Mouse (Mus musculus): Measurements from ENCODE around the gene Gm8127.
"Not testable (repeated sequence)": the region's sequence is repeated elsewhere in the genome, so short reads cannot be mapped to it uniquely, and the experiment has no call there.

Gm8127 gene

DNA sequence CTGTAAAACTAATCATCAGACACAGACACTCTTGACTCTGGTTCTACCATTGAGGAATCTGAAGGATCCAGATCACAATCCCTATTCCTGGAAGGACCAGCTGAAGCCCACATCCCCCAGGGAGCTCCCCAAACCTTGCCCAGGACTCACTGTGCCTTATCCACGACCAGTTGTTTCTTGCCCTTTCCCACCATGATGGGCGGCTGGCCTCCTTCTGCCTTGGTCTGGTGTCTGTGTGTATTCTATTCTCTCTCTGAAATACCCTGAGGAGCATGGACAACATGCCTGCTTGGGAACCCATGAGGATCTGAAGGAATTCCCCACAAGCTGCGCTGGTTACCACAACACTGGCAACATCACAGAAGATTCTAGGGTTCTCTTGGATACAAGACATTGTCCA lies at the start of gene Gm8127:
Gene Gm8127, minus strand, starts transcription at position 330 of the 400 bp plus-strand sequence.
- DNase-seq, result not testable (repeated sequence)

DNA sequence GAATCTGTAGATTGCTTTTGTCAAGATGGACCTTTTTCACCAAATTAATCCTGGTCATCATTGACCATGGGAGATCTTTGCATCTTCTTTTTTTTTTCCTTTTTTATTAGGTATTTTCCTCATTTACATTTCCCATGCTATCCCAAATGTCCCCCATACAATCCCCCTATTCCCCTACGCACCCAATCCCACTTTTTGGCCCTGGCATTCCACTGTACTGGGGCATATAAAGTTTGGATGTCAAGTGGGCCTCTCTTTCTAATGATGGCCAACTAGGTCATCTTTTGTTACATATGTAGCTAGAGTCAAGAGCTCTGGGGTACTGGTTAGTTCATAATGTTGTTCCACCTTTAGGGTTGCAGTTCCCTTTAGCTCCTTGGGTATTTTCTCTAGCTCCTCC lies 44.0 kb upstream of the Gm8127 start:
- DNase-seq, result not testable (repeated sequence)

DNA sequence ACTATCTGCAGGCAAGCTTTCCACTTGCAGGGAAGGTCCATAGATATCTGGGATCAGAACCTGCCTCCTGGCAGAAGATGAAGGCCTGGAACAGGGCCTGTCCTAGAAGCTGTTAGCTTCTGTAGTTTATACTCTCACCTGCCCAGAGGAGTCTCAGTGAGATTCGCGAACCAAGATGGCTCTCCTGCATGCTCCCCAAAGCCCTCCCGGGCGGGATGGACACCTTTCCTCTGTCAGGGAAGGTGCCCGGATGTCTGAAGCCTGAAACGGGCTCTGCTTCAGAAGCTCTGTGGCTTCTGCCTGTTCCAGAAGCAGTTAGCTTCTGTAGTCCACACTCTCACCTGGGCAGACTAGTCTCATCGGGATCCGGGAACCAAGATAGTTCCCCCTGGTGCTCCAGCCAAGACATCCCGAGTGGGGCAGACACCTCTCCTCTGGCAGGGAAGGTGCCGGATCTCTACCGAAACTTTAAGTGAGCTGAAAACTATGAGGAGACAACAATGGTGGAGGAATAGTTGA lies 37.8 kb upstream of the Gm8127 start:
- not testable (repeated sequence) for DNase-seq

DNA sequence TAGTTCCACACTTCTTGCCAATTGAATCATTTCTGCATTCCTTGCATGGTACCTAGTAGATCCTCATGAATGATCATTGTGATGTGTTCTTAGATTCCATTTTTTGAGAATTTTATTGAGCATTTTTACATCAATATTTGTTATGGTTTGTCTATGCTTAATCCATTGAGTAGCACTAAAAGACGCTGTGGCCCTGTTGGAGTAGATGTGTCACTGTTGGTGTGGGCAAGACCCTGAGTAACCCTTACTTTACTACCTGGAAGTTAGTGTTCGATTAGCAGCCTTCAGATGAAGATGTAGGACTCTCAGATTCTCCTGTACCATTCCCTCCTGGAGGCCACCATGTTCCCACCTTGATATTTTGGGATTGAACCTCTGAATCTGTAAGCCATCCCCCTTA lies 35.0 kb upstream of the Gm8127 start:
- not testable (repeated sequence) for DNase-seq

DNA sequence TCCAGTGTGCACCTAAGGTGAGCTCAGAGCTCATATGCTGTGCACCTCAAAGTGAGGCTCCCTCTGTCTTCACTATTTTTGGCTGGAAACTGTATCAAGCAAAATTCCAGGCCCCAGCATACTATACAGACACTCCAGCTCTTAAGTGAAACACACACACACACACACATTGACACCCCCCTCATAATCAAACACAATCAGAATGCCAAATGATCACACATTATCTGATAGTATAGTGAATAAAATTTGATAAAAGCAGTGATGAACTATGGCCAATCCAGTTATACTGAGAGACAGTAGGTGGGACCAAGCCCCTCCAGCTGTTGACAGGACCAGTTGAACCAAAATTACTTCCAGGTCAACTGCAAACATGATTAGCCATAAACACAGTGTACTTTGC lies 25.9 kb upstream of the Gm8127 start:
- DNase-seq, result not testable (repeated sequence)

DNA sequence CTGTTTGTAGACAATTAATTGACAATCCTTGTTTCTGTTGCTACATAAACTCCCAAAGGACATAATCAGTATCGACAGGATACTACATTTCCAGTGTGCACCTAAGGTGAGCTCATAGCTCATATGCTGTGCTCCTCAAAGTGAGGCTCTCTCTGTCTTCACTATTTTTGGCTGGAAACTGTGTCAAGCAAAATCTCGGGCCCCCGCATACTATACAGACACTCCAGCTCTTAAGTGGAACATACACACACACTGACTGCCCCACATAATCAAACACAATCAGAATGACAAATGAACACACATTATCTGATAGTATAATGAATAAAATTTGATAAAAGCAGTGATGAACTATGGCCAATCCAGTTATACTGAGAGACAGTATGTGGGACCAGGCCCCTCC lies 15.0 kb downstream of the Gm8127 start:
- DNase-seq, result not testable (repeated sequence)

DNA sequence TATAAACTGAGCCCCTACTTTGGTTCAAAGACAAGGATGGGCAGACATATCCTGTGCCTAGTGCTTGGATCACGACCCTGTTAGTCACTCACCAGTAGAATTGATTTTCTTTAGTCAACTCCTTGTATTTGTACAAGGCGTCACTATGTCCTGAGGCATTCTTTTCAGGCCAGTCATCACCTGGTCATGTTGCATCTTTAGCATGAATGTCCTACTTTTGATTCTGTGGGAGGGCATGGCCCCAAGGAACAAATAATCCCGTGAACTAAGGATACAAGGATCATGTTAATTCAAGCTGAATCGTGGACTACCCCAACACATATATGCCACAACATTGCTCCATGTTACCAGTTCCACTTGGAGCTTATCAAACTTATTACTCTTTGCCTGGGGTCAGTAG lies 15.5 kb downstream of the Gm8127 start:
- not testable (repeated sequence) for DNase-seq

DNA sequence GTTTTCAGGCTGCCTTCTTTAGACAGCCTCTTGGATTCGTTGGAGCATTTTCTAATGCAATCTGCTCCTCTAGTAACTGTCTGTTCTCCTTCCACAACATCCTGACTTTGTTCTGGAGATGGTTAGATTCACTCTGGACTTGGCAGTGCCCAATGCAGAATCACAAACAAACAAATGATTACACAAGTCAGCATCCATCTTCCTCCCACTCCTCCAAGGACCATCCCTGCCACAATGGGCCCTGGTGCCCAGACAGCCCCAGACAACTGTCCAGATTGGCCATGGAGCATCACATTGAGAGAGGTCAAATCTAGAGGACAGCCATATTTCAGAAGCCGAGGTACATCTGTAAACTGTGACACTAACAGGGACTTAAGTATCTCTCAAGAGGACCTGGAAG lies 16.2 kb downstream of the Gm8127 start:
- not testable (repeated sequence) for DNase-seq

DNA sequence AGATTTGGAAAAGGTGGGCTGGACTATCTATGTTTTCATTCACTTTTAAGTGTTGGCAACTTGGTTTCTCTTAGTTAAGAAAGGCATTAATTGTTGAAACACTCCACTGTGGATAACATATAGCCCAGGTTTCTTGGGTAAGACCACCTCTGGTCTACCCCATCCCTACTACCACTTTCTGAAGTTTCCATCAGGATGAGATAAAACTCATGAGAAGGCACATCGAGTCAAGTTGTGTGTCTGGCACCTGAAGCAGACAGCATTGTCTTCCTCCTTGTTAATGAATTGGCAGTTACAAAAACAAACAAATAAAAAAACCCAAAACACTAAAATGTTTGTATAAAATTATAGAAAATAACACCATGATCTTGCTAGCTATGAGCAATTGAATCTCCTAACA lies 17.9 kb downstream of the Gm8127 start:
- not testable (repeated sequence) for DNase-seq

DNA sequence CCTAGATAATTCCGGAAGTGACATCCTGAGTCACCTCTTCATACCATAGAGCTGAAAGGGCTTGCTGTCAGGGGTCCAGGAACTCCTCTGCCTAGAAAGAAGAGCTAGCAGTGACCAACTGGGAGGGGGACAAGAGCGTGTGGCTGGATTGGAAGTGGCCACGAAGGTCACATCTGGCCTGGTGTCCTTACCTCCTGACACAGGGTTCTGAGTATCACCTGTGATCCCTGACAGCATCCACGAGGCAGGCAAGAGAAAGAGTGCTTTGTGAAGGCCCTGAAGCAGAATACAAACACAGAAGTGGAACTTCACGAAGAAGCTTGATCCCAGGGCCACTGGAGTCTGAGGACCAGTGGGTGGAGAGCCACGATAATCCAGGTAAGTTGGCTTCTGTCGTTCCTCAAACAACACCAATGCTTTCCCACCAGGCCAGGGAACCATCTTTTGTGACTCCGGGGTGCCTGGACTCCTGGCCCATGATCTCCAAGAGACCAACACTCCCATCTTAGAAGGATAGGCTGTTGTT lies 18.6 kb downstream of the Gm8127 start, which contains the start of gene Gm9732:
Gene Gm9732, plus strand, starts transcription at position 51 of the 526 bp plus-strand sequence.
- not testable (repeated sequence) for DNase-seq

DNA sequence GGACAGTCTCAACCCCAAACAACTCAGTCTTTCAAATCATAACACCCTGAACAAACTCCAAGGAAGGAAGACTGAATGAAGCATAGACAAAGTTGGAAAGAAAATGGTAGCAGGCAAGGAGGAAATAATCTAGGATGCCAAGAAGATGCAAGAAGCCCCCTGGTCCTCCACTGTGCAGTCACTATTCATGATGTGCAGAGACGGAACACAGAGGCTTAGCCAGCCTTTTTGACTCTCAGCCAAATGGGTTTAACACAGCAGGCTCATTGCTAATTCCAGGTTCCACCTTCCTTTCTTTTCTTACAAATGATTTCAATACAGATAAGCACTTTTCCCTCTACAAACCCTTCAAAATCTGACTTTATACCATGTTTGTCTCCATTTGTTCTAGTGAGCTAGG lies 20.5 kb downstream of the Gm8127 start:
- not testable (repeated sequence) for DNase-seq

DNA sequence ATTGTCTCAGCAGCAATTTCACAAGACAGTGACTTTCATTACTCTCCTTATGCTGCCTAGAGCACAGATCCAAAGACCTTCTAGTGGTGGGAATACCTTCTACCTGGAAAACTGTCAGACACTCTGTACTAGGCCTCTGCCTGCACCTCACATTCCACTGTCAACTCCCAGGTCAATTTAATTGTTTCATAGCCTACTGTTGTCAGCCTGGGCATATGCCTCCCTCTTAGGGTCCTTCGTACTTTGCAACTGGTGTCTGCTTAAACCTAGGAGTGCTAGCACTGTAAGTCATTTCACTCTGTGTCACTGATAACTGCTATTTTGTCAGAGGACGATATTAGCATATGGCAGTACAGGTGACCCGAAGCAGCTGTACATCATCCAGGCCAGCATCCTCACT lies 24.4 kb downstream of the Gm8127 start:
- not testable (repeated sequence) for DNase-seq

DNA sequence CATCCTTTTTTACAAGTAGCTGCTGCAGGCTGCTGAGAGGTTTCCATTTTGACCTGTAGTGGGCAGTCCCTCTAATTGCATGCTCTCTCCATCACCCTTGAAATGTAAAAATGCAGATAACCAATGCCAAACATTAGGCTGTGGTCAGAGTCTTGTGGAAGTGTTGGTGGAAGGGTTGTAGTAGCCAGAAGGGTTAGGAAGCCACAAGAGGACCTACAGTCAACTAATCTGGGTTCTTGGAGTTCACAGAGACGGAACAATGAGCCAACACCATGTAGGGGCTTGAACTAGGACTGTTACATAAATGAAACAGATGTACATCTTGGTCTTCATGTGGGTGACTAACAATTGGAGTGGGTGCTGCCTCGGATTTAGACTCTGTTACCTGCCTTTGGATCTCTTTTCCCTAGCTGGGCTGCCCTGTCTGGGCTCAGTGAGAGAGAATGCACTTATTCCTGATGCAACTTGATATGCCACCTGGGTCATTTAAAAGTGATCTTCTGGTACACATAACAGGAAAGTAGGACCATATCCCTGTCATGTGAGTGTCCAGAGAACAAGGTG lies 25.0 kb downstream of the Gm8127 start:
- not testable (repeated sequence) for DNase-seq

DNA sequence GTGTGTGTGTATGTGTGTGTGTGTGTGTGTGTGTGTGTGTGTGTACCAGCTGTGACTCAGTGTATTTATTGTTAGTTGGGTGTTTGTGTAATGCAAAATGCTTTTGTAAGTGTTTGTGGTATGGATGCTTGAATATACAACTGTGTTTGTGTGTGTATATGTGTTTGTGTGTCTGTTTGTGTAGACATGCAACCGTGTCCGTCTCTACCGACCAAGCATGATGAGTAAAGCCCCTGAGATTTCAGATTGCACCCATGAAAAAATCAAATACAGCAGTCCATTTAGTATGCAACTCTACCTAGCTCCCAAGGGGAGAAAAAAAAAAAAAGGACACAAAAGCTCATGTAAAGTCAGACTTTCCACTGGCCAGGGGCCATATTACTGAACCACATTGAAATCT lies 30.2 kb downstream of the Gm8127 start:
- DNase-seq, result not testable (repeated sequence)

DNA sequence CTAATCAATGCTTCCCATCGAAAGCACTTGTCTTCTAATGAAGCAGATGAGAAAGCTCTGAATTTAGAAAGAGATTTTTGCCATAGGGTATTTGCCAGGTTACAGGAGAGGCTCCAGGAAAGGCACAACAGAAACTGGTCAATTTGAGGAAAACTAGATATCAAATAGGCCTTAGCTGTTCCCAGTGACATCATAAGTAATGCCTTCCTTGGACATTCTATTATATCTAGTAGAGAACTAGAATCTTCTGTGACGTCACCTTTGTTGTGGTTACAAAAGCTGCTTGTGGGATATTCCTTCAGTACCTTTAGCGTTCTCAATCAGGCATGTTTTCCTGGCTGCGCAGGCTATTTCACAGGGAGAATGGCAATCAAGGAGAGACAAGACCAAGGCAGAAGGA lies 35.3 kb downstream of the Gm8127 start, which contains the start of gene Gm8126:
Gene Gm8126, plus strand, starts transcription at position 301 of the 400 bp plus-strand sequence.
- not testable (repeated sequence) for DNase-seq

DNA sequence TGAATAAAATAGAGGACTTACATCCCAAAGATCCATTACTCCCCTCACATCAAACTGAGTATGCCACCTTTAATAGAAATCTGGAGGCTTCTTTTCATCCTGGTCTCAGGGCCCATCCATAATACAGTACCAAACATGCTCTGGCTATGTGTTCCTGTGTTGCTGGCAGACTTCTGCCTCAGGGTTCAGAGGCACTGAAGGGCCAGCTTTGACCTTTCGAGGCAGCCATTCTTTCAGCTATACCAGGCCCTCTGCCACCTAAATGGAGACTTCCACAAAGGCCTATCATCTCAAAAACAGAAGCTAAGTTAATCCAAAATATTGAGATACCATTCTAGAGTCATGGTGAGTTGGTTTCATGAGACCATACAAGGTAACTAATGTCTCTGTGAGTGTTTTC lies 37.1 kb downstream of the Gm8127 start:
- DNase-seq, result not testable (repeated sequence)

DNA sequence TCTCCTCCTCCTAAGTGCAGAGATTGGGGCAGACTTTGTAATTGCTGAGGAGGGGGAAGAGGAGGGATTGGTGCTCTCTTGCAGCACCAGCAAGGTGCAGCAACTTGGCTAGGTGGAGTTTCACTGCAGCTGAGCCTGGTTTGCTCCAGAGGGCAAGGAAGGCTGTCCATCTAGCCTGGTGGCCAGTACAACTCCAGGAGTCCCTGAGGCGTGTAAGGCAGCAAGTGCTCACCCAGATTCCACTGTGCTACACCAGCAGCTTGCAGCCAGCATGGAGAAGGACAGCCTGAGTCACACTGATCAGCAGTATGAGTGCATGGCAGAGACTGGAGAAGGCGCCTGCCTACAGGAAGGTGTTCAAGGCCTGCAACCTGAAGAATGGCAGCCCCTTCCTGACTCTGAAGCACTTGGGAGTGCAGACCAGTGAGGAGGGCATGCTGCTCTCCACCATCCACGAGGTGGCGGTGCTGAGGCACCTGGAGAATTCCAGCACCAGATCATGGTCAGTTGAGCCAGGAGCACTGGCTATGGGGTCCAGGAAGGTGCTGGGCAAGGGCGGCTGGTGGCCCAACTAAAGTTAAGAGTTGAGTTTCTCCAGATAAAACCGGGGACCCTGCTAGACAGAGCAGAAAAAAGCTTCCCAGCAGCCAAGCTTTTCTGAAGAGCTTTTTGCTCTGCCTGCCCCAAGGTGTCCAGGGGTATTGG lies 42.9 kb downstream of the Gm8127 start:
- not testable (repeated sequence) for DNase-seq

DNA sequence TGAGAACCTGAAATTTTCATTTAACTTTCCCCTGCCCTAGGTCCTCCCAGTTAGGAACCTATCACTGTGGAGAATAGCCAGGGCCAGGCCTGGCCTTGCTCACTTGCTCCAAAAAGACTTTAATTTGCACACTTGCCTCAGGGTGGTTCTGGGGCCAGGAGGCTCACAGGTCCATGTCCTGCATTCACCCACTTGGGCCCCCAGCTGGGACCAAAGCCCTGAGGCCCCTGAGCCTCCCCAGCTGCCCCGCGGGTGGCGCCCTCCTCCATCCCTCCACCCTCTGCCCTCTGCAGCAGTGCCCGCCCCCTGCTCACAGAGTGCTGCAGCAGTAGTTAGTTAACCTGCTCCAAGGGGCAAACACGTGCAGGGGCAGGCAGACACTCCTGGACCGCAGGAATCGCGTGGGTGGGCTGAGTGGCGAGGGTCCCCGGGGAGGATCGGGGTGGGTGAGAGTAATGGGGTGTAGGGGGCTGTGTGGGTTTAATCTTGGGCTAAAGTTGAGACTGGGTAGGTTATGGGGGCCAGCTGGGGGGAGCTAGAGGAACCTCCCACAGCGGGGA lies 43.9 kb downstream of the Gm8127 start:
- DNase-seq, result not testable (repeated sequence)

Data from cerebellum, adult 8-10 months (tissue).